Mouse (Mus musculus) hindbrain, embryonic 14.5 days (tissue): Measurements from ENCODE around the gene Tgfbr1. TPM values are rescaled to one million over a fixed set of nuclear protein-coding genes. Genes with fewer than 3 reads are reported as not detected.
"Not testable (repeated sequence)": the region's sequence is repeated elsewhere in the genome, so short reads cannot be mapped to it uniquely, and the experiment has no call there.

Experiments
- ATAC-seq: fragments of 200-750 bp; cut with Nextera tagmentation; 2 replicates; pipeline ENCODE4 v1.8.0; 2017; ENCODE audit warnings: moderate number of reproducible peaks, mild to moderate bottlenecking, moderate TSS enrichment, moderate library complexity; ENCODE audit not compliant: low FRiP score
- DNase-seq: peaks from one replicate; pipeline ENCODE4 v3.0.0-alpha.2; 2015; ENCODE audit warnings: low spot score
- H3K27ac ChIP-seq: fragments of 300-500 bp; sonication (generic); 2 replicates; pipeline ENCODE4 v1.5.1; 2014; ENCODE audit warnings: mild to moderate bottlenecking, moderate library complexity
- H3K27me3 ChIP-seq: fragments of 300-500 bp; sonication (generic); 2 replicates; pipeline ENCODE4 v1.6.1; 2014; ENCODE audit warnings: mild to moderate bottlenecking, low read length, mixed read lengths; ENCODE audit not compliant: control insufficient read depth, insufficient read depth
- H3K36me3 ChIP-seq: fragments of 300-500 bp; sonication (generic); replicated peaks from 2 replicates; pipeline ENCODE4 v1.6.1; 2014; ENCODE audit not compliant: control insufficient read depth, insufficient read depth
- H3K4me1 ChIP-seq: fragments of 300-500 bp; sonication (generic); replicated peaks from 2 replicates; pipeline ENCODE4 v1.6.1; 2014; ENCODE audit warnings: antibody characterized with exemption, low read length, mixed read lengths; ENCODE audit not compliant: control insufficient read depth, insufficient read depth
- H3K4me2 ChIP-seq: fragments of 300-500 bp; sonication (generic); replicated peaks from 2 replicates; pipeline ENCODE4 v1.6.1; 2014; ENCODE audit warnings: mild to moderate bottlenecking, moderate library complexity
- H3K4me3 ChIP-seq: fragments of 300-500 bp; sonication (generic); replicated peaks from 2 replicates; pipeline ENCODE4 v1.5.1; 2014; ENCODE audit warnings: mild to moderate bottlenecking, low read length
- H3K9ac ChIP-seq: fragments of 300-500 bp; sonication (generic); 2 replicates; pipeline ENCODE4 v1.6.1; 2014
- H3K9me3 ChIP-seq: fragments of 300-500 bp; sonication (generic); 2 replicates; pipeline ENCODE4 v1.6.1; 2016; ENCODE audit warnings: low read length; ENCODE audit not compliant: control insufficient read depth
- WGBS: fragments of 180-500 bp; shearing (Covaris S2); extraction: QIAGEN DNeasy Blood & Tissue Kit; methylation state at CpG from one replicate; pipeline ENCODE4 v1.1.7; 2014; 5-methylcytosine and 5-hydroxymethylcytosine counted together
- polyA plus RNA-seq: library from polyadenylated mRNA; unstranded; fragments of >200 nt; fragmentation: Nextera tagmentation; extraction: Ambion mirVana; gene quantifications from 2 replicates; pipeline ENCODE4 v1.2.1, GENCODE M21; 2014

Gene Tgfbr1
- polyA plus RNA-seq, 1 experiment from 2014 or later, result 41.4 TPM

GRCm38 (mm10) chr4:47363134-47363533 is 10.1 kb downstream of the Tgfbr1 start:
- H3K9ac ChIP-seq, result no peak overlapping the region
- no peaks in the 10 kb centered on the region for H3K4me1 ChIP-seq
- H3K36me3 ChIP-seq, result no peaks in the 10 kb centered on the region
- H3K4me2 ChIP-seq, result no peak overlapping the region
- H3K27ac ChIP-seq, result no peak overlapping the region
- no peaks in the 10 kb centered on the region for H3K27me3 ChIP-seq
- DNase-seq (no peak), ATAC-seq (no peak)
- no peak overlapping the region for H3K4me3 ChIP-seq
- H3K9me3 ChIP-seq, result no peaks in the 10 kb centered on the region
- 61% methylated on average over 3 of the region's 3 CpGs for WGBS

GRCm38 (mm10) chr4:47368717-47369116 is 15.7 kb downstream of the Tgfbr1 start:
- Histone ChIP-seq H3K4me1 (no peaks in the 10 kb centered on the region), H3K9ac (no peak overlapping the region), H3K4me3 (no peak overlapping the region), H3K27ac (no peak overlapping the region), H3K27me3 (no peaks in the 10 kb centered on the region), H3K36me3 (no peaks in the 10 kb centered on the region), H3K9me3 (no peaks in the 10 kb centered on the region), H3K4me2 (no peak overlapping the region)
- ATAC-seq (no peak), DNase-seq (no peak)
- WGBS, result 91% methylated on average over 2 of the region's 2 CpGs

GRCm38 (mm10) chr4:47378716-47379115 is 25.7 kb downstream of the Tgfbr1 start:
- ATAC-seq (no peak), DNase-seq (no peak)
- Histone ChIP-seq H3K36me3 (no peaks in the 10 kb centered on the region), H3K9ac (no peak overlapping the region), H3K4me2 (no peak overlapping the region), H3K4me3 (no peak overlapping the region), H3K27ac (no peak overlapping the region), H3K9me3 (no peaks in the 10 kb centered on the region), H3K4me1 (0 out of 2 replicates have a peak, but pooled peaks cover 3% of the 10 kb centered on the region), H3K27me3 (no peaks in the 10 kb centered on the region)
- WGBS, result 82% methylated on average over 1 of the region's 1 CpGs

GRCm38 (mm10) chr4:47382426-47382825 is 29.4 kb downstream of the Tgfbr1 start:
- DNase-seq (no peak), ATAC-seq (no peak)
- H3K36me3 ChIP-seq, result peaks cover 6% of the 10 kb centered on the region
- H3K4me3 ChIP-seq, result no peak overlapping the region
- H3K4me1 ChIP-seq, result no peaks in the 10 kb centered on the region
- no peaks in the 10 kb centered on the region for H3K9me3 ChIP-seq
- no peak overlapping the region for H3K27ac ChIP-seq
- no peak overlapping the region for H3K4me2 ChIP-seq
- no peak overlapping the region for H3K9ac ChIP-seq
- 86% methylated on average over 1 of the region's 1 CpGs for WGBS
- H3K27me3 ChIP-seq, result no peaks in the 10 kb centered on the region

- DNase-seq, H3K9ac ChIP-seq, H3K4me2 ChIP-seq, ATAC-seq, H3K27ac ChIP-seq, H3K9me3 ChIP-seq, H3K4me1 ChIP-seq, H3K27me3 ChIP-seq, H3K36me3 ChIP-seq, H3K4me3 ChIP-seq: not testable (repeated sequence)
- 96% methylated on average over 2 of the region's 2 CpGs for WGBS
These were observed 38.9 kb downstream of the Tgfbr1 start for GRCm38 (mm10) chr4:47391926-47392325.

DNA sequence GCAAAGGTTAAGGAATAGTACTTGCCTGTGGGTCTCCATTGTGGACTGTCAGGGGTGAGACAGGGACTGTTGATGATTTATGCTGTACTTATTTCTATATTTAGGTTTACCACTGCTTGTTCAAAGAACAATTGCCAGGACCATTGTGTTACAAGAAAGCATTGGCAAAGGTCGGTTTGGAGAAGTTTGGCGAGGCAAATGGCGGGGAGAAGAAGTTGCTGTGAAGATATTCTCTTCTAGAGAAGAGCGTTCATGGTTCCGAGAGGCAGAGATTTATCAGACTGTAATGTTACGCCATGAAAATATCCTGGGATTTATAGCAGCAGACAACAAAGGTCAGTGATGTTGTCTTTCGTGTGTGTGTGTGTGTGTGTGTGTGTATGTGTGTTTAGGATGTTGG is 43.2 kb downstream of the Tgfbr1 start:
- Histone ChIP-seq H3K4me1 (no peaks in the 10 kb centered on the region), H3K27me3 (no peaks in the 10 kb centered on the region), H3K9ac (no peak overlapping the region), H3K27ac (no peak overlapping the region), H3K4me3 (no peak overlapping the region), H3K9me3 (no peaks in the 10 kb centered on the region), H3K36me3 (peaks cover 32% of the 10 kb centered on the region), H3K4me2 (no peak overlapping the region)
- 96% methylated on average over 7 of the region's 7 CpGs for WGBS
- ATAC-seq (no peak), DNase-seq (no peak)

DNA sequence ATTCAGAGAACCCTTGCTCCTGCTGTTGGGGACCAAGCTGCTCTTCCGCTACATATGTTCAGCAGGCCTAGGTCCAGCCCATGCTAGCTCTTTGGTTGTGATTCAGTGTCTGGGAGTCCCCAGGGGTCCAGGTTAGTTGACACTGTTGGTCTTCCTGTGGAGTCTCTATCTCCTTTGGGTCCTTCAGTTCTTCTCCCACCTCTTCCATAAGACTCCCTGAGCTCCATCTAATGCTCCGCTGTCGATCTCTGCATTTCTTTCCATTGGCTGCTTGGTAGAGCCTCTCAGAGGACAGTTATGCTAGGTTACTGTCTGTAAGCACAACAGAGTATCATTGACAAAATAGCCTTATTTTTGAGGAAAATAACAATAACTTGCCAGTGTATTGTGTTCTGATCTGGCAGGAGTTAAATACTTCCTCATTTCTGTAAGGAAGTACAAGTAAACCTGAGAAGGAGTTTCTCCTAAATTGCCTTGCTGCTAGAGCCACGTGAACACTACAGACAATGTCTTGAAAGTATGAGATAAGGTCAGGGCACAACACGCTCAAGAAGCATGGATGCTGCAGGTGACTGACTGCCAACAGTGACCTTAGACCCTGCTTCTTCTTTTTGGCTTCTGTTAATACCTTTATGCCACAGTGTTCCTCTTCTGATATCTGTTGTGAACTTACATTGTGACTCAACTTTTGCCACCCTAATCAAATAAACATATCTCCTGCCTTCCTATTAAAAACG is 45.1 kb downstream of the Tgfbr1 start:
- H3K9me3 ChIP-seq, result no peaks in the 10 kb centered on the region
- H3K4me3 ChIP-seq, result no peak overlapping the region
- H3K27ac ChIP-seq, result no peak overlapping the region
- no peak overlapping the region for H3K4me2 ChIP-seq
- no peaks in the 10 kb centered on the region for H3K4me1 ChIP-seq
- no peaks in the 10 kb centered on the region for H3K27me3 ChIP-seq
- H3K9ac ChIP-seq, result no peak overlapping the region
- DNase-seq (no peak), ATAC-seq (no peak)
- peaks cover 38% of the 10 kb centered on the region for H3K36me3 ChIP-seq
- WGBS, result 97% methylated on average over 6 of the region's 6 CpGs

- no peak overlapping the region for H3K27ac ChIP-seq
- DNase-seq (peak; percentile 57), ATAC-seq (no peak; the same call in 1 of the 2 replicates)
- no peaks in the 10 kb centered on the region for H3K9me3 ChIP-seq
- no peaks in the 10 kb centered on the region for H3K4me1 ChIP-seq
- peaks cover 38% of the 10 kb centered on the region for H3K36me3 ChIP-seq
- H3K27me3 ChIP-seq, result no peaks in the 10 kb centered on the region
- no peak overlapping the region for H3K4me2 ChIP-seq
- no peak overlapping the region for H3K9ac ChIP-seq
- no peak overlapping the region for H3K4me3 ChIP-seq
These were observed 46.8 kb downstream of the Tgfbr1 start for GRCm38 (mm10) chr4:47399824-47400223.

GRCm38 (mm10) chr4:47400314-47400713 is 47.3 kb downstream of the Tgfbr1 start:
- Histone ChIP-seq H3K27ac (no peak overlapping the region), H3K4me3 (no peak overlapping the region), H3K4me1 (no peaks in the 10 kb centered on the region), H3K9me3 (no peaks in the 10 kb centered on the region), H3K9ac (no peak overlapping the region), H3K27me3 (no peaks in the 10 kb centered on the region), H3K4me2 (no peak overlapping the region), H3K36me3 (peaks cover 38% of the 10 kb centered on the region)
- 88% methylated on average over 4 of the region's 4 CpGs for WGBS
- no peak for DNase-seq
- no peak for ATAC-seq

- Histone ChIP-seq H3K36me3 (peaks cover 36% of the 10 kb centered on the region), H3K9ac (no peak overlapping the region), H3K4me3 (no peak overlapping the region), H3K27ac (no peak overlapping the region), H3K27me3 (no peaks in the 10 kb centered on the region), H3K9me3 (no peaks in the 10 kb centered on the region), H3K4me1 (no peaks in the 10 kb centered on the region), H3K4me2 (no peak overlapping the region)
- no peak for ATAC-seq
- no peak for DNase-seq
These were observed 49.2 kb downstream of the Tgfbr1 start for GRCm38 (mm10) chr4:47402200-47402599.
